Mouse (Mus musculus) bone marrow, adult 2 months (tissue): ENCODE data around the gene Pecam1.

Source experiments
- CTCF ChIP-seq: fragments of 200-500 bp; IDR thresholded peaks from 2 replicates; pipeline ENCODE4 v1.5.1; 2011; ENCODE audit warnings: low read length, control low read depth; ENCODE audit not compliant: control insufficient read depth, insufficient read depth
- POLR2A ChIP-seq: fragments of 200-500 bp; IDR thresholded peaks from 2 replicates; pipeline ENCODE4 v1.6.1; 2011; ENCODE audit warnings: low read depth, mild to moderate bottlenecking, control low read depth, low read length, borderline replicate concordance; ENCODE audit not compliant: control insufficient read depth

- TF ChIP-seq POLR2A (no peak), CTCF (no peak)
Observed at GRCm38 (mm10) chr11:106658051-106658880, 92.2 kb downstream of the Pecam1 start.
